Mouse (Mus musculus) heart, adult 2 months (tissue): Measurements from ENCODE around the gene Car10.

Source experiments
- CTCF ChIP-seq: fragments of 200-600 bp; IDR thresholded peaks from 2 replicates; pipeline ENCODE4 v1.8.1; 2022; ENCODE audit warnings: antibody characterized with exemption, mild to moderate bottlenecking, moderate library complexity
- POLR2A ChIP-seq: fragments of 200-500 bp; IDR thresholded peaks from 2 replicates; pipeline ENCODE4 v1.6.1; 2011; ENCODE audit warnings: mild to moderate bottlenecking, low read depth, low read length, control low read depth; ENCODE audit not compliant: insufficient read depth

- TF ChIP-seq POLR2A (no peak), CTCF (no peak)
These were observed 392.5 kb downstream of the Car10 start for GRCm38 (mm10) chr11:93490211-93490820.
